Mouse (Mus musculus) G1E (cell line): ENCODE measurements around the gene Snrpn. TPM values are rescaled to one million over a fixed set of nuclear protein-coding genes. Genes with fewer than 3 reads are reported as not detected.

Source experiments
- ATAC-seq: 2 replicates; pipeline ENCODE4 v1.8.0; 2016; ENCODE audit warnings: mild to moderate bottlenecking; ENCODE audit not compliant: insufficient number of reproducible peaks, poor library complexity, low FRiP score, severe bottlenecking; ENCODE audit errors: extremely low read depth
- DNase-seq: peaks from one replicate; pipeline ENCODE4 v3.0.0; 2012; ENCODE audit warnings: low spot score
- H3K27me3 ChIP-seq: 2 replicates; pipeline ENCODE4 v1.6.1; 2012; ENCODE audit warnings: mild to moderate bottlenecking, low read length, inconsistent platforms; ENCODE audit not compliant: insufficient read depth
- H3K36me3 ChIP-seq: replicated peaks from 2 replicates; pipeline ENCODE3; 2012; ENCODE audit warnings: mild to moderate bottlenecking, inconsistent platforms
- H3K4me1 ChIP-seq: 2 replicates; pipeline ENCODE4 v1.6.1; 2012; ENCODE audit warnings: low read depth, low read length, inconsistent platforms, mixed read lengths; ENCODE audit not compliant: insufficient read depth
- H3K4me3 ChIP-seq: 2 replicates; pipeline ENCODE4 v1.5.1; 2012; ENCODE audit warnings: low read depth, mild to moderate bottlenecking, inconsistent platforms, low read length, moderate library complexity, mixed read lengths
- H3K9me3 ChIP-seq: replicated peaks from 2 replicates; pipeline ENCODE4 v1.6.1; 2012; ENCODE audit warnings: inconsistent platforms
- CTCF ChIP-seq: IDR thresholded peaks from 2 replicates; pipeline ENCODE4 v1.5.1; 2012; ENCODE audit warnings: low read depth, low read length, inconsistent platforms, mixed read lengths
- GATA1 ChIP-seq: IDR thresholded peaks from 2 replicates; pipeline ENCODE4 v1.6.1; 2012; ENCODE audit warnings: borderline replicate concordance, low read length, inconsistent platforms, mixed read lengths
- GATA2 ChIP-seq: IDR thresholded peaks from 2 replicates; pipeline ENCODE4 v1.6.1; 2012; ENCODE audit warnings: low read depth, low read length, inconsistent platforms, borderline replicate concordance
- POLR2AphosphoS5 ChIP-seq: IDR thresholded peaks from 2 replicates; pipeline ENCODE4 v1.6.1; 2012; ENCODE audit warnings: low read depth, low read length, inconsistent platforms; ENCODE audit not compliant: insufficient replicate concordance
- TAL1 ChIP-seq: conservative IDR thresholded peaks from 2 replicates; pipeline ENCODE4 v1.6.1; 2012; ENCODE audit warnings: low read depth, low read length, inconsistent platforms, mixed read lengths
- polyA plus RNA-seq: library from polyadenylated mRNA; stranded (reverse); fragments of >175 nt; gene quantifications from 2 replicates; pipeline ENCODE4 v1.2.3, GENCODE M21; 2012
- total RNA-seq, 2 experiments: library from RNA; stranded (forward) in 1 of 2; stranded (reverse) in 1 of 2; fragments of 200-1000 nt in 1 of 2; fragments of >200 nt in 1 of 2; fragmentation: Nextera tagmentation in 1 of 2; gene quantifications; 2 replicates each; pipeline ENCODE4 v1.2.3; 2014 to 2017

Snrpn gene
- total and polyA plus RNA-seq, 3 experiments: 27.7 to 102 (median 80.8) TPM

DNA sequence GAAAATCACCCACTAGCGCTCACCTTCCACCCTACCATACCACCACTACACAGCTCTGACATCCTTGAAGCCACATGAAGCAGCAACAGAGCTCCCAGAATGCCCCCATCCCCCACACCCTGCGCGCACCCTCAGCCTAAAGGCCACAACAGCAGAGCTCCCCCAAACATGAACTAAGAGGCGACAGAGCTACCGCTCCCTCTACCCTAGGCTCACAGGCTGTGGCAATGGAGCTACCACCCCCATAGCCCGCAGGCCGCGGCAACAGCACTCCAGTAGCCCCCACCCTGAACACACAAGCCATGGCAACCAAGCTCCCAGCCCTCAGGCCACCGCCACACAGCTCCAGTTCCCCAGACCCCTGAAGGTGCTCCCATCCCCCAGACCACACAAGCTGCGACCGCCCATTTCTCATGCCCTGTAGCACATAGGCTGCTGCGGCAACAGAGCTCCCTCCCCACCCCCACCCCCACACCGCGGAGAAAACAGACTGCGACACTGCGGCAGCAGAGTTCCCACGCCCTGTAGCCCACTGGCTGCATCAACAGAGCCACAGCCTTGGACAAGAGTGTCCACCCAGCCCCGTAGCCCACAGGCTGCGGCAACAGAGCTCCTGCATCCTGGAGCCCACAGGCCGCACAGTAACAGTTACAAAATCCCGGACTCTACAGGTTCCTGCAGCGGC, 136.0 kb downstream of the Snrpn start:
- Histone ChIP-seq H3K27me3 (no peaks in the 10 kb centered on the region), H3K4me3 (peak overlapping the region; percentile 76), H3K36me3 (no peaks in the 10 kb centered on the region), H3K4me1 (peaks cover 9% of the 10 kb centered on the region), H3K9me3 (peaks cover 8% of the 10 kb centered on the region)
- DNase-seq (peak; percentile 9), ATAC-seq (peak; percentile 48)
- TF ChIP-seq CTCF: no peak
- no peak for TF ChIP-seq TAL1
- no peak for TF ChIP-seq GATA1
- TF ChIP-seq POLR2AphosphoS5: no peak
- no peak for TF ChIP-seq GATA2

DNA sequence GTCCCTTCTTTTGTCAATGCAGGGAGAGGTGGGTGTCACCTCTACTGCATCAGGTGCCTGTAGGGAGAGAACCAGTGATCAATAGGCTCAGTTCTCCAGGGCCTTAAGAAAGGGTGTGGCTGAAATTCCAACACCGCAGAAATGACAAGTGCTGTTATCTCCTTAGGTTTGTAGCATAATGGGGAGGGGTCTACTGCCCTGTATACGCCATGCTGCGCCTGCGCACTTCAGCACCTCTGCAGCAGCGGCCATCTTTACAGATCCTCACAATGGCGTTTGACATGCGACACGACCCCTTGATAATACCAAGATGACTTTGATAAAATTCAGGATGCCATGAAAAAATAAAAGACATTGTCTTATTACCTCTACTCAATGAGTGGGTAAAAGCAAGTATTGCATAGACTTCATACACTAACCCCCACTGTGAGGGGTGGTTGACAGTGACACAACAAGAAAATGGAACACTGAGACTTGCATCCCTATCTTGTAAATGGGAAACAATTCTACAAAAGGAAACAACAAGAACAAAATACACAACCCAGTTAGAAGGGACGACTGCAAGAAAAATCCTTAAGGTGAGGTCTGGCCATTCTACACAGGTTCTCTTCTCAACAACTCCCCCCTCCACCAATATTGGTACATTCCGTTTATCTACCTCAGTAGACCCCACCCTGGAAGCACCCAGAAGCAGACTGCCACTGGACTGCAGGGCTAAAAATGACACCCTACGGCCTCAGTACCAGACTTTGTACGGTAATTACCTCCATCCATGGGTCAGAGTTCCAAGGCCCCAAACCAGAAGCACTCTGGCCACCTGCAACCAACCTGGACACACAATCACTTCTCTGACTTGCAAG, 136.8 kb downstream of the Snrpn start:
- Histone ChIP-seq H3K27me3 (no peaks in the 10 kb centered on the region), H3K4me1 (peaks cover 9% of the 10 kb centered on the region), H3K9me3 (peaks cover 8% of the 10 kb centered on the region), H3K4me3 (peak overlapping the region; percentile 76), H3K36me3 (no peaks in the 10 kb centered on the region)
- DNase-seq (peak; percentile 4), ATAC-seq (peak; percentile 73)
- TF ChIP-seq GATA1 (no peak), POLR2AphosphoS5 (no peak), GATA2 (no peak), CTCF (no peak), TAL1 (no peak)

DNA sequence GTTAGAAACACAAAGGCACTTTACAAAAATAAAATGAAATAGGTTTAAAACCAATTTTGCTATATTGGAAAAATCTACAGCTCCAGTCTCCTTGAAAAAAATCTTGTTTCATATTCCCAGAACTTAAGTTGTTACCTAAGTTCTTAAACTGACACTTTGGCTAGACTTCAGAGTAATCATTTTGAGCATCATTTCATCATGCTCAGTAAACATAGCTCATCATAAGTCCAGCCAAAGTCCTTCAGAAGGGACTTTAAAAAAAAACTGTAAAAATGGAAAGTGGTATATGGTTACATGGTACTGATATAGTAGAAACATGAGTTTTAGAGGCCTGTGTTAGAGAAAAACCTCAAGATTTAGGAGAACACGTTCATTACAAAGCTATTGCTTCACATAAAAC, 161.4 kb downstream of the Snrpn start:
- ATAC-seq (no peak), DNase-seq (no peak)
- TF ChIP-seq GATA1 (no peak), CTCF (no peak), POLR2AphosphoS5 (no peak), TAL1 (no peak), GATA2 (no peak)
- H3K4me1 ChIP-seq: no peaks in the 10 kb centered on the region
- no peak overlapping the region for H3K4me3 ChIP-seq
- peaks cover 4% of the 10 kb centered on the region for H3K36me3 ChIP-seq
- H3K9me3 ChIP-seq: no peaks in the 10 kb centered on the region
- H3K27me3 ChIP-seq: no peaks in the 10 kb centered on the region

Other genes with a start within 250 kb of the Snrpn start
- 21.1 TPM in 1 of 2 replicates, not detected in the other for gene Snurf, start 135.2 kb downstream of the Snrpn start, total RNA-seq (2014; fragmentation: Nextera tagmentation)
- not detected in 2 replicates for gene Snurf, start 135.2 kb downstream of the Snrpn start, total RNA-seq (2017)
- not detected in 2 replicates for gene Snurf, start 135.2 kb downstream of the Snrpn start, polyA plus RNA-seq
- gene Gm38393, start 135.2 kb downstream of the Snrpn start, total RNA-seq (2014; fragmentation: Nextera tagmentation): 26.7 and 35.4 TPM in 2 replicates
- 36.2 and 36.7 TPM in 2 replicates for gene Gm38393, start 135.2 kb downstream of the Snrpn start, total RNA-seq (2017)
- 57.1 and 59.8 TPM in 2 replicates for gene Gm38393, start 135.2 kb downstream of the Snrpn start, polyA plus RNA-seq